1 mouse cellular context compared by ENCODE assay signal in the genomic region with DNA sequence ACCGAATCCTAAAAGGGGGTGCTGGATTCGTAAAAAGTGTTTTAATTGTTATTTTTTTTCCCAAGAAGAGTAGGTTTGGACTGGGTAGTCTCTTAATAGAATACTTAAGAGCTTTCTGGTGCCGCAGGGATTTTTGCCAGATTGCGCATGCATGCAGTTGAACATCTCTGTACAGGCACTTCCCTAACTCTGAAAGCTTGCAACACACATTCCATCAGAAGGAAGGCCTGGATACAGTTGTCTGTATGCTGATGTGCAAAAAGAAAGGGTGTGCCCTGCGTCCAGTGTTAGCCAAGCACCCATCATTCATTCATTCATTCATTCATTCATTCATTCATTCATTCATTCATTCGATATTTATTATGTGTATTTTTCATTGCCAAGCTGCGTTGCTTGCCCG.
TF ChIP-seq lines count a peak whose summit lies in the region.

No protein-coding gene starts in this region.

TF ChIP-seq in myocyte, 11 proteins besides CTCF, POLR2A, EP300 and RAD21 (continued from another document):
- no peak for TF ChIP-seq MYOG (IDR thresholded peaks at IDR 0.05; ENCODE audit: control insufficient read depth in 1 of 3, insufficient read depth in 1 of 3, insufficient read length in 2 of 3, low read depth in 2 of 3)
- TF ChIP-seq SRF (IDR thresholded peaks at IDR 0.05; ENCODE audit: control insufficient read depth, insufficient read length, low read depth) = no peak
- no peak for TF ChIP-seq MAX (IDR thresholded peaks at IDR 0.05; ENCODE audit: low read depth)
- no peak for TF ChIP-seq E2F4 (IDR thresholded peaks at IDR 0.05; ENCODE audit: insufficient read depth)
- TF ChIP-seq USF1 (IDR thresholded peaks at IDR 0.05; ENCODE audit: low read depth) = no peak
- no peak for TF ChIP-seq TCF12 (IDR thresholded peaks at IDR 0.05; ENCODE audit: insufficient read depth, poor library complexity, severe bottlenecking)
